Mouse (Mus musculus): Measurements from ENCODE around the gene Olfr224.

DNA sequence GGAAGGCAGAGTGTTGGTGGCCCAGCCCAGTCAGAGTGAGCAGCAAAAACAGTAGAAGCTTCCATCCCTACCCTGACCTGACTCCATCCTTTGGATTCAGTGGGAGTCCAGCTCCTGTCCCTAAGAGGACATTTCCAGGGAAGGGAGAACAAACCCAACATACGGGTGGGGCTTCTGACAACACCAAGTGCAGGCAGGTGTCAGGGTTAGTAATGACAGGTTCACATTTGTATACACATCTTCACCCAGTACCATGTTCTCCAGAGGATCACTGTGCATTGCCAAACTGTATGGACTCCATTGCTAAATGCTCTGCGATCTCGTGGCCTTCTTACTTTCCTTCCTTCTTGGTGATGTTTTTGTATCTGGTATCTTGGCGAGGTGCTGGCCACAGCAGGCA, 45.6 kb upstream of the Olfr224 start, which contains the start of gene 2210407C18Rik:
- no peak for TF ChIP-seq POLR2A (IDR thresholded peaks at IDR 0.05; ENCODE audit: insufficient read depth, low read depth, low read length)
- no peak for TF ChIP-seq CTCF (IDR thresholded peaks at IDR 0.05)
- no peak for TF ChIP-seq EP300 (IDR thresholded peaks at IDR 0.05; ENCODE audit: insufficient read depth, low read depth, low read length)
